Mouse (Mus musculus): ENCODE results near the gene Ptgis. TPM values are rescaled to one million over a fixed set of nuclear protein-coding genes. Genes with fewer than 3 reads are reported as not detected.
A peak's percentile ranks its signal among the peaks of the same experiment; 100 is the strongest.

Gene Ptgis
- polyA plus RNA-seq, 1 experiment, result 3.2 TPM

- Histone ChIP-seq H3K4me1 (ENCODE audit: control insufficient read depth, insufficient read depth, insufficient read length, low read length) (no peaks in the 10 kb centered on the region), H3K4me3 (ENCODE audit: low read depth, low read length) (no peak overlapping the region), H3K27ac (ENCODE audit: insufficient read depth, low read depth, low read length) (no peak overlapping the region), H3K36me3 (ENCODE audit: control insufficient read depth, insufficient read depth, low read length) (no peaks in the 10 kb centered on the region), H3K27me3 (ENCODE audit: control insufficient read depth, insufficient read depth, low read length) (no peaks in the 10 kb centered on the region)
- 33% methylated on average over 3 of the region's 3 CpGs for WGBS
- no peak for TF ChIP-seq POLR2A (IDR thresholded peaks at IDR 0.05; ENCODE audit: low read depth, low read length)
- TF ChIP-seq CTCF (IDR thresholded peaks at IDR 0.05; ENCODE audit: extremely low read depth, insufficient read length, insufficient replicate concordance, low read depth, low read length), result no peak
Observed at GRCm38 (mm10) chr2:167252057-167252687, 11.8 kb upstream of the Ptgis start.

- 37% methylated on average over 7 of the region's 7 CpGs for WGBS
- 0 out of 2 replicates have a peak overlapping the region, but pooled peaks have one; percentile 0 for H3K27ac ChIP-seq (ENCODE audit: insufficient read depth, low read depth, low read length)
- no peak for TF ChIP-seq CTCF (IDR thresholded peaks at IDR 0.05; ENCODE audit: extremely low read depth, insufficient read length, insufficient replicate concordance, low read depth, low read length)
- TF ChIP-seq POLR2A (IDR thresholded peaks at IDR 0.05; ENCODE audit: low read depth, low read length), result no peak
- H3K36me3 ChIP-seq (ENCODE audit: control insufficient read depth, insufficient read depth, low read length), result no peaks in the 10 kb centered on the region
- no peak overlapping the region for H3K4me3 ChIP-seq (ENCODE audit: low read depth, low read length)
- H3K4me1 ChIP-seq (ENCODE audit: control insufficient read depth, insufficient read depth, insufficient read length, low read length), result no peaks in the 10 kb centered on the region
- no peaks in the 10 kb centered on the region for H3K27me3 ChIP-seq (ENCODE audit: control insufficient read depth, insufficient read depth, low read length)
Observed at GRCm38 (mm10) chr2:167250736-167251337, 10.4 kb upstream of the Ptgis start.

- Histone ChIP-seq H3K4me3 (ENCODE audit: low read depth, low read length) (no peak overlapping the region), H3K36me3 (ENCODE audit: control insufficient read depth, insufficient read depth, low read length) (no peaks in the 10 kb centered on the region), H3K27ac (ENCODE audit: insufficient read depth, low read depth, low read length) (peak overlapping the region; percentile 9), H3K4me1 (ENCODE audit: control insufficient read depth, insufficient read depth, insufficient read length, low read length) (no peaks in the 10 kb centered on the region), H3K27me3 (ENCODE audit: control insufficient read depth, insufficient read depth, low read length) (no peaks in the 10 kb centered on the region)
- no peak for TF ChIP-seq POLR2A (IDR thresholded peaks at IDR 0.05; ENCODE audit: low read depth, low read length)
- TF ChIP-seq CTCF (IDR thresholded peaks at IDR 0.05; ENCODE audit: extremely low read depth, insufficient read length, insufficient replicate concordance, low read depth, low read length), result no peak
- 44% methylated on average over 11 of the region's 11 CpGs for WGBS
Observed at GRCm38 (mm10) chr2:167250003-167250735, 9.8 kb upstream of the Ptgis start.

GRCm38 (mm10) chr2:167249591-167249990, 9.2 kb upstream of the Ptgis start:
- Histone ChIP-seq H3K27ac (ENCODE audit: insufficient read depth, low read depth, low read length) (peak overlapping the region; percentile 9), H3K36me3 (ENCODE audit: control insufficient read depth, insufficient read depth, low read length) (no peaks in the 10 kb centered on the region), H3K4me3 (ENCODE audit: low read depth, low read length) (no peak overlapping the region), H3K27me3 (ENCODE audit: control insufficient read depth, insufficient read depth, low read length) (no peaks in the 10 kb centered on the region), H3K4me1 (ENCODE audit: control insufficient read depth, insufficient read depth, insufficient read length, low read length) (no peaks in the 10 kb centered on the region)
- WGBS, result 72% methylated on average over 3 of the region's 3 CpGs
- no peak for TF ChIP-seq POLR2A (IDR thresholded peaks at IDR 0.05; ENCODE audit: low read depth, low read length)
- TF ChIP-seq CTCF (IDR thresholded peaks at IDR 0.05; ENCODE audit: extremely low read depth, insufficient read length, insufficient replicate concordance, low read depth, low read length), result no peak

- no peaks in the 10 kb centered on the region for H3K36me3 ChIP-seq (ENCODE audit: control insufficient read depth, insufficient read depth, low read length)
- H3K27me3 ChIP-seq (ENCODE audit: control insufficient read depth, insufficient read depth, low read length), result no peaks in the 10 kb centered on the region
- no peaks in the 10 kb centered on the region for H3K4me1 ChIP-seq (ENCODE audit: control insufficient read depth, insufficient read depth, insufficient read length, low read length)
- no peak for TF ChIP-seq CTCF (IDR thresholded peaks at IDR 0.05; ENCODE audit: extremely low read depth, insufficient read length, insufficient replicate concordance, low read depth, low read length)
- no peak for TF ChIP-seq POLR2A (IDR thresholded peaks at IDR 0.05; ENCODE audit: low read depth, low read length)
- WGBS, result 40% methylated on average over 2 of the region's 2 CpGs
- H3K4me3 ChIP-seq (ENCODE audit: low read depth, low read length), result no peak overlapping the region
- no peak overlapping the region for H3K27ac ChIP-seq (ENCODE audit: insufficient read depth, low read depth, low read length)
Observed at GRCm38 (mm10) chr2:167247823-167248222, 7.4 kb upstream of the Ptgis start.

GRCm38 (mm10) chr2:167246704-167247103, 6.3 kb upstream of the Ptgis start:
- 80% methylated on average over 7 of the region's 7 CpGs for WGBS

GRCm38 (mm10) chr2:167244892-167245291, 4.5 kb upstream of the Ptgis start:
- 76% methylated on average over 4 of the region's 4 CpGs for WGBS
- Histone ChIP-seq H3K27ac (ENCODE audit: insufficient read depth, low read depth, low read length) (no peak overlapping the region), H3K4me1 (ENCODE audit: control insufficient read depth, insufficient read depth, insufficient read length, low read length) (no peaks in the 10 kb centered on the region; the same call in 1 of the 2 replicates), H3K36me3 (ENCODE audit: control insufficient read depth, insufficient read depth, low read length) (no peaks in the 10 kb centered on the region), H3K27me3 (ENCODE audit: control insufficient read depth, insufficient read depth, low read length) (peaks cover 13% of the 10 kb centered on the region), H3K4me3 (ENCODE audit: low read depth, low read length) (no peak overlapping the region)
- no peak for TF ChIP-seq POLR2A (IDR thresholded peaks at IDR 0.05; ENCODE audit: low read depth, low read length)
- no peak for TF ChIP-seq CTCF (IDR thresholded peaks at IDR 0.05; ENCODE audit: extremely low read depth, insufficient read length, insufficient replicate concordance, low read depth, low read length)

More at GRCm38 (mm10) chr2:167246704-167247103, 6.3 kb upstream of the Ptgis start:
- TF ChIP-seq POLR2A (IDR thresholded peaks at IDR 0.05; ENCODE audit: low read depth, low read length) (no peak), CTCF (IDR thresholded peaks at IDR 0.05; ENCODE audit: extremely low read depth, insufficient read length, insufficient replicate concordance, low read depth, low read length) (no peak)
- H3K4me3 ChIP-seq (ENCODE audit: low read depth, low read length), result no peak overlapping the region
- H3K27me3 ChIP-seq (ENCODE audit: control insufficient read depth, insufficient read depth, low read length), result no peaks in the 10 kb centered on the region
- no peaks in the 10 kb centered on the region for H3K4me1 ChIP-seq (ENCODE audit: control insufficient read depth, insufficient read depth, insufficient read length, low read length)
- no peaks in the 10 kb centered on the region for H3K36me3 ChIP-seq (ENCODE audit: control insufficient read depth, insufficient read depth, low read length)
- H3K27ac ChIP-seq (ENCODE audit: insufficient read depth, low read depth, low read length), result no peak overlapping the region
